Mouse (Mus musculus) heart, adult 11 months (tissue): ENCODE results near the gene Rab3a.

Experiments
- DNase-seq: peaks from one replicate; pipeline ENCODE4 v3.0.0; 2022

The Rab3a gene

DNA sequence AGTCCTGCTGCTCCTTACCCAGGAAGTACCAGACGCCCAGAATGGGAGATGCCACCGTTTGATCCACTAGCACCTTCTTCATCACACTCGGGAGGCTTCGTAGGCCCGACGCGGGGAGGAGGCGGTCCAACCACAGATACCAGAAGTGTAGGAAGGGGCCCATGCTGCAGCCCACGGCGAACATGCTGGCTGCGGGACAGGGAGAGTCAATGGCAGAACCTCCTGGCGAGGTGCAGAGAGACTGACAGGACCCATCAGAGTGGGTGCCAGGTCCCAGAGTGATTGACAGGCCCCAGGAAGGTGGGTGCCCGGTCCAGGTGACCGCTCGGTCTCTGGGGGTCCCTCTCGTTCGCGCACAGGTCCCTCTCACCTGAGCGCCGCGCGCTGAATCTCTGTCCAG, 5.9 kb downstream of the Rab3a start:
- no peak for DNase-seq

DNA sequence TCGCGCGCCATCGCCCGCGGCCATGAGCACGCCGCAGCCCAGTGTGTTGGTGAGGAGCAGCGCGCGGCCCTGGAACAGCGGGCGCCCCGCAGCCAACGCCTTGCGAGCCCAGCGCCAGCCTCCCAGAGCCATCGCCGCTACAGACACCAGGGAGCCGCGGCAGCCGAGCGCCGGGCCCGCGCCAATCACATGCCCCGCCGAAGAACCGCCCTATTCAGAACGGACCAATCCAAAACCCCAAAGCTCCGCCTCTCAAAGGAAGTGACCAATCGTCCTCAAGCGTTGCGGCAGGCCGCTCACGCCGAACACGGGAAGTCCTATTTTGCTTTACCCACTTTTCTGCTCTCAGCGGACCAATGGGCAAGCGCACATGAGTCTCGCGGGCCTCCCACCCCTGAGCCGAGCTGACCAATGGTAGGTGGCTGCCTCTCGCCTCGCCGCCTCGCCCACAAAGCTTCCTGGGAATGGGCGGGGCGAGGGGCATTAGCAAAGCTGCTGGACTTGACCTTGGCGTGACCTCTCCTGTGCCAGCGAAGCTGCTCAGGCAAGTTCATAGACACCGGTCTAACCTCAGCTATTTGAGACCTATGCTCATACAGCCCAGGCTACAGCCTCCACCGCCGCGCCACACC, 6.4 kb downstream of the Rab3a start, which contains the start of gene Mpv17l2:
Gene Mpv17l2 (minus strand): TSS at position 172 of the 632 bp plus-strand sequence.
- DNase-seq = peak; percentile 100

DNA sequence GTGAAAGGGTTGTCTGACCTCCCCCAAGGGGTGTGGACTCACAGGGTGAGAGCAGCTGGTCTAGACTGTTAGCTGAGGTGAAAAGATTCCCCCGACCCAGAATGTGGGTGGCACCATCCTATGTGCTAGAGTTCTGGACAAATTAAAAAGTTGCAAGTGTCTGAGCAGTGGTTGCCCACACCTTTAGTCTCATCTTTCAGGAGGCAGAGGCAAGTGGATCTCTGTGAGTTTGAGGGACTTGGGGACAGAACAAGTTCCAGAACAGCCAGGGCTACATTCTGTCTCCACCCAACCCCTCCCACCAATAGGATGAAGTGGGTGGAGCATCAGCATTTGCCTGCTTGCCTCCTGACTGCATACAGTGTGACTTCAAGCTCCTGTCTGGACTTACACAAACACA, 7.6 kb downstream of the Rab3a start:
- no peak for DNase-seq

DNA sequence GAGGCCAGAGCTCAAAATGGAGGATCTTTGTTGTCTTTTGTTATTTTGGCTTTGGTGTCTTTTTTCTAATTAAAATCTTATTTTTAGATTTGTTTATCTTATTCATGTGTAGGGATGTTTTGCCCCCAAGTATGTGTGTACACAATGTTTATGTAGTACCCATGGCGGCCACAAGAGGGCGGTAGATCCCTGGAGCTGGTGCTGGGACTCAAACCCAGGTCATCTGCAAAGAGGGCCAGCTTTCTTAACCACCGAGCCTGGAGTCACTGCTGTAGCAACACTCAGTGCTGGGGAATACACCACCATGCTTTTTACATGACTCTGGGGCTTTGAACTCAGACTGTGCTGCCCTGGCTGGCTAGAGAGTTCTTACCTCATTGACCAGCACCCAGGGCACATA, 8.9 kb downstream of the Rab3a start:
- no peak for DNase-seq

DNA sequence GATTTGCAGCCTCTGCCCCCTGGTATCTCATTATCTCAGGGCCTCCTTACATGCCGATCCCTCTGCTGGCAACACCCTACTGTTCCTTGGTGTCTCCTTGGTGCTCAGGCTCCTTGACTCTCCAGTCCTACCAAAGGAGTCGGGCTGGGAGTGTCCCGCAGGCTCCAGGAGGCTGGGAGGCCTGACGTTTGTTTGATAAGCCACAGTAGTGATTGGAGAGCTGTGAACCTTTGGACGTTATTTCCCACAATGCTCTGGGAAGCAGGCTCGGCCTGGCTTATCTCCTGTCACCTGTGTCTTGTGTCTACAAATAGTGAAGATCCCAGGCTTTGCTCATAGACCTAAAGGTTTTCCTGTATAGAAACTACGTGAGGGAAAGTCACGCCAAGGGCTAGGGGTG, 9.5 kb downstream of the Rab3a start:
- DNase-seq = no peak

DNA sequence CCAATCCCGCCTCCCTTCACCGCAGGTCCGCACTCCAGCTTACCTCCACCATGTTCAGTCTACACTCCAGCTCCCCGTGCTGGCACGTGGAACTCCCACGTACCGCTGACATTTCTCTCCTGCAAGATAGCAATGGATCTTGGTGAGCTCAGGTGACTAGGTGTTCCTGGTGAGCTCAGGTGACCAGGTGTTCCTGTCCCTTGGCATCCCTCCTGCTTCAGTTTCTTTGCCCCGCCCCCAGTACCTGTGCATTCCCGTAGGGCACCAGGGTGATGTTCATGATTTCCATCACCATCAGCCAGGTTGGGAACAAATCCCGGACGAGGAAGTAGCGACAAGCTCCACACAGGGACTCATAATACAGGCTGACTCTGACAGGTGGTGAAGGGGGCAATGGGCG, 10.2 kb downstream of the Rab3a start:
- no peak for DNase-seq

DNA sequence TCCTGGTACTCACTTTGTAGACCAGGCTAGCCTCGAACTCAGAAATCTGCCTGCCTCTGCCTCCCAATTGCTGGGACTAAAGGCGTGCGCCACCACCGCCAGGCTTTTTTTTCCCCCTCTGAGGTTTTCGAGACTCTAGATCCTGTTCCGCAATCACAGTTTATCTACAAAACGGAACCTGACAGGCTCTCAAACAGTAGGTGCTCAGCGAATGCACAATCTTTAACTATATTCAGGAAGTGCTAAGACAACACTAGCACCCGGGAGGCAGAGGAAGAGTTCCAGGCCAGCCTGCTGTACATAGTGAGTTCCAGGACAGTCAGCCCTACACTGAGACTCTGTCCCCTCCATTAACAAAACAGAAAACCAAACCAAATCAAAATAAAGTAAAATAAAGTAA, 10.8 kb downstream of the Rab3a start:
- no peak for DNase-seq

DNA sequence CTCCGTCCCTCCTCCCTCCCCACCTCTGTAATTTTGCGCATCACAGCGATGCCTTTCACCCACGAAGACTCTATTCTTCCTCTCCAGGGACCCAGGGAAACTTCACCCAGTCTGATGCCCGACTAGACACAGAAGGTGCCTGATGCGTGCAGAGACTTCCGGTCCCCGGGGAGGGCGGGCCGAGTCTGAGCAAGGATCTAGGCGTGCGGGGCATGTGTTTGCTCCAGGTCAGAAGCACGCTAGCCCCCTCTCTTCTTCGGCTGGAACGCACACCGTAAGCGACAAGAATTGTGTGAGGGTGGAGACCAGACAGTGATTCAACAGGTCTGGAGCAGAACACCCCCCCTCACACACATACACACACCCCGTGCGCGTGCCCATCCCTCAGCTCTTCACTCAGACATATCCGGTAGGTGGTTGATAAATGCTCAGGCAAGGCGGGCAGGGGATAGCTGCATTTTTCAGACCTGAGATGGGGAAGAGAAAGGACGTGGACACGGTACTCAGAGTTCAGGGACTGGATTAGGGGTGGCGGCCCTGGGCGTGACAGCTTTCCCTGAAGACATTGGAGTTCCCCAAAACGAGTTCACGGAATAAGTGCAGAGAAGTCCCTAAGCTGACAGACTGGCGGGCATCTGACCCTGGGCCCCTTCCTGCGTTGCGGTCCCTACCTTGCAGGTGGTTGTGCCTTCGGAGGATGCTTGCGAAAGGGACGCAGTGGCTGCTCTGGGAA, 11.5 kb downstream of the Rab3a start:
- no peak for DNase-seq

DNA sequence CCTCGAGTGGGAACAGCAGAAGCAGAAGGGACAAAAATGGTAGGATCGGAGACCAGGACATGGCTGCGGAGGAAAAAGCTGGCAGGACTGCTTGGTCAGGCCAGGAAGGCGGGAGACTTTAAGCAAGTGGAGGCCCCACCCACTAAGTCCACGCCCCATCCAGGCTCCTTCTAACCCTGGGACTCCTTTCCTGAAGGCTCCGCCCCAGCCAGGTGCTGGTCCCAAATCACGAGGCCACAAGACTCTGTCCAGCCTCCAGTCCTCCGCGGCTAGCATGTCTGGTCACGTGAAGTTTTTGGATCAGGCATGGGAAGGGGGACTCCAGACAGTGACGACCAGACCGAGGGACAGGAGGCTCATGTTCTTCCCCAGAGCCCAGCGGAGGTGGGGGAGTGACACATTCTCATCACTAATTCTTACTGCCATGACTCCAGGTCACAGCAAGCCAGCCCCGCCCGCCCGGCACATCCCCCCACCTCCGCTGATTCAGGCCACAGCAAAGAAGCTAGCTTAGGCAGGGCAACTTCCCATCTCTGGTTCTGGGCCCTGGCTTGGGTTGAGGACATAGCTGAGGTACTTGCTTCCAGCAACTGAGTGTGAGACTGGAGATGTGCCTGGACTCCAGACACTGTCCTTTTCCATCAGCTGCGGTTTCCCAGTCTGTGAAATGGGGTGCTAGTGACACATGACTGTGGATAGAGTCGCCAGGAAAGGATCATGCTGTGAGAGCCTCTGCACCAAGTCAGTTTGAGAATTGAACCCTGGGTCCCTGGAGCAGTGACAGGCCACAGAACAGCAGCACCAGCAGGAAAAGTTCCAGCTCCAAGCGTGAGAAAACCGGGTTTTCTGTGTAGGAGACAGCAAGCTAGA, 12.3 kb downstream of the Rab3a start:
- DNase-seq = peak; percentile 99

DNA sequence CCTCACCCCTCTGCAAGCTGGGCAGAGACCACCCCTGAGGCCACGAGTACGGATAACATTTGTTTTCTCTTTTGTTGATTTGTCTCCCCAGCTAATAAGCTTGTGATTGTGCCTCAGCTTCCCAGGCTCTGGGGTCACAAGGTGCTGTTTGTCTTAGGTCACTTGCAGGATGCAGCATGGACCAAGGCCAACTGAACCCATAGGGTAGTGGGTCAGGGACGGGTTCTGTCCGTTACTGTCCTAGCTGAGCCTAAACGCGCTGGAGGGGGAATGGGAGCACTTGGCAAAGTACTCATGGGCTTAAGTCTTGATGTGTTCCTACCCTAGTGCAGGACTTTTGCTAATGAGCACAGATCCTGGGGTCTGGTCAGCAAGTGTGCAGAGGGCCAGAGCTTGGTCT, 13.0 kb downstream of the Rab3a start:
- DNase-seq = no peak

DNA sequence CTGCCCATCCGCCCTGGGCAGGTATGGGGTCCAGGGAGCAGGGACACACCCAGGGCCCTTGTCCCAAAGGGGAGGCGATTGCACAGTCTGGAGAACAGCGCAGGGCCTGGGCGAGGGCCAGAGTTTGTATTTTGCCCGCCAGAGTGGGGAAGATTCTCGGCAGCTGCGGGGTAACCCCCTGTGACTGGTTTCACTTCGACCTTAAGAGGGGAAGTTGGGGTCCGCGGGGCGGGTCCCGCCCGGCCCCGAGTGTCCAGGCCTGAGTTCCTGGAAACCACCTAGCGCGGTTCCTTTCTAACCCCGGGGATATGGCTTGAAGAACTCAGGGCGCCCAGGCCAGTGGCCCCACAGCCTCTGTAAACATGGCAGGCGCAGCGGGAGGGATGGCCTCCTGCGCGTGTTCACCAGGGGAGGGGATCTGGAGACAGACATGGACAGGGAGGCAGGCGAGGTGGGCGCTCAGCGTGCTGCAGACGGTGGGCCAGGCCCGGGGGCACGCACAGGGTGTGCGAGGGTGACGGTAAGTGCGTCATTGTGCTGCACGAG, 13.8 kb downstream of the Rab3a start:
- peak; percentile 98 for DNase-seq

DNA sequence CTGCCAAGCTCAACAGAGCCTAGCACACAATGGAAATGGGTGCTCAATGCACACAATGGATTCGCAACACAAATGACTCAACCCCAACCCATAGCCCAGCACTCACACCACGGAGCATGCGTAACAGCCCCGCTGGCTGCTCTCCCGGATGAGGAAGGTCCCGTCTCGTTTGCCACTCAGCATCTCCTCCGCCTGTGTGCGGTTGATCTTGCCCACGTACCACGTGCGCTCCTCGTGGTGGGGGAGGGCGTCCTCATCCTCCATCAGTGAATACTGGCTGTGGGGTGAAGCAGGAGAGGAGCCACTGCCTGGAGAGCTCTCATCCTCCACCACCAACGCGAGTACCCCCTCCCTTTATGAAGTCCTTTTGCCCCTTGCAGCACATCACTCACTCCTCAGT, 14.5 kb downstream of the Rab3a start:
- peak; percentile 97 for DNase-seq

DNA sequence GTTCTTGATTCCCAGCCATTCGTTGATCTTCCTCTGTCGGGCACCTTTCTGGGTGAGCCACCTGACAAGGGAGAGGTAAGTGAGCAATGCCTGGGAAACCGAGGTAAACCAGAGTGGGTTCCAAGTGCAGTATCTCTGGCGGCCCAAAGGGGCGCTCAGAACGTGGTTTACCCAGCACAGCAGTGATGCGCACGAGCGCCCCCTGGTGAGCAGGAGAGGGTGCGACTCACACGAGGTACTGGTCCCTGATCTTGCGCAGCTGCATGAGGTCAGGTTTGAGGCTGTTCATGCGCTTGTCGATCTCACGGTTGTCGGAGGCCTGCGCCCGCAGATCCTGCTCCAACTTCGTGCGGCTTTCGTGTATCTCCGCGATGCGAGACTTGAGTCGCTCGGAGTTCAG, 14.9 kb downstream of the Rab3a start:
- peak; percentile 99 for DNase-seq

DNA sequence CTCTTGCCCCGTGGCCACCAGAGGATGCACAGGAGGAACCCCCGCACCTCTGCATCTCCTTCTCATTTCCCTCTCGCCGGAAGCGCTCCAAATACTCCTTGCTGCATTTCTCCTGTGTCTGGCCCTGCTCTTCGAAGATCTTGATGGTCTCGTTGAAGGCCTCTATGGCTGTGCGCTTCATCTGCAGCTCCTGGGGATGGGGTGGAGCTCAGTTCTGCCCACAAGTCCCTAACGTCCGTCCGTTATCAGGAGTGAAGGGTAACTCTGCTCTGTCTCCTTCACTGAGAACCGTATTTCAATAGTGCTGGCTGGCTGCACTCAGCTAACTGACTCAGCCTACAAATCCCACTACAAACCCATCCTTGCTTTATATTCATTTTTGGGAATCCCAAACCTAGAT, 15.4 kb downstream of the Rab3a start:
- DNase-seq = no peak

DNA sequence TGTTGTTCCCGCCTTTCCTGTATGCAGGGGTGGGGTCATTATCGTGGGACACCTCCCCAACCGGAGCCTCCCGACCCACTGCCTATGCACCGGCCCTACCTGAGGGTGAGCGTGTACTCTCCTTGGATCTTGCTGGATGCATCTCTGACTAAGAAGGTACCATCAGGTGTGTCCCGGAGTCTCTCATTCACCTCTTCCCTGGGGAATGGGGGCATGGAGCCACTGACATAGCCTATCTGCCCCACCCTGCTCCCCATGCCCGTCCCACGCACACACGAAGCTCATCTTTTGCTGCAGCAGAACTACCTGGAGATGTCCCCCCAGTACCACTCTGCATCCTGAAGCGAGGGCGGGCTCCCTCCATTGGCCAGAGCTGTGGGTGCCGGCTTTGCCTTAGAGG, 16.3 kb downstream of the Rab3a start:
- DNase-seq = no peak

DNA sequence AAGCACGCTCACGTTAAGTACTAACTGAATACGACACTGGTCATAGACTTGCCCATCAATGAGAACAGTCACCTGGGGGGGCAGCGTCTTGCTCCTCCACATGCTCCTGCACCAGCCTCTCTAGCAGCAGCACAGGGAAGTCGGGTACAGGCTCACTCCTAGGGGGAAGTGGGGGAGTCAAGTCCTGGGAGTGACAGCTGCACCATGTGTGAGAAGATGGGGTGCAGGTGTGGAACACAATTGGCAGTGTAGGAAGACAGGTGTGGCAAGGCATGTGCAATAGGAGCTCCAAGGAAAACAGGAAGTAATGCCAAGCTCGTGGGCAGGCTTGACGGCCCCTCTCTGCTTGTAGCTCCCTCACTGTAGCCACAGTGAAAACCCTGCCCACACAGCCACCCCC, 16.7 kb downstream of the Rab3a start:
- no peak for DNase-seq

DNA sequence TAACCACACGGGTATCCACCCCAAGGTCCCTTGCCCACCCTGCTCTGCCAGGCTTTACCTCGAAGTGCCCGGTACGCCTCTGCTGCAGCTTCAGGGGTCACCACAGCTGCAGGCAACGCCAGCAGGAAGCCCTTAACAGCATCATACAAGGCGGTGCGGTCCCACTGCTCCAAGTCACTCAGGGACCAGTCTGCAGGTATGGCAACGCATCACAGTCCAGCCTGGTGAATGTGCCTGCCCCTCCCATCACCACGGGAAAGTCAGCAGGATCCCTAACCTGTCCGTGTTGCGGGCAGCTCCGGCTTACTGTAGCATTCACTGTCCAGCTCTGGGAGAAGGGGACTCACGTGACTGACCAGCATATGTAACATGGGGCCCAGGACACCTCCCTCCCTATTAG, 17.6 kb downstream of the Rab3a start:
- no peak for DNase-seq

DNA sequence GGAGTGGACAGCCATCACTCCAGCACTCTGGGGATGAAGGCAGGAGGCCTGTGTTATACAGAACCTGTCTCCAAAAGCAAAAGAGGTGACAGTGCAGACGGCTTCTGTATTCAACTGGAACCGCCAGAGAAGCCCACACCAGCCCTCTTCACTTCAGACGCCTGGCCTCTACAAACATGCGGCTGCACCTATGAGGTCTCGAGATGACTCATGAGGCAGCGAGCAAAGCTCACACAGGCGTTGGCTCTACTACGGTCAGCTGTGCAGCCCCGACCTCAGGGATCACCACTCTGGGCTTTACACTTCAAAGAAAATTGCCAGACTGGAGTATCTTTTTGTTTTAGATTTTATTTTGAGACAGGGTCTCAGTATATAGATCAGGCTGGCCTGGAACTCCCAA, 18.4 kb downstream of the Rab3a start:
- DNase-seq = no peak

DNA sequence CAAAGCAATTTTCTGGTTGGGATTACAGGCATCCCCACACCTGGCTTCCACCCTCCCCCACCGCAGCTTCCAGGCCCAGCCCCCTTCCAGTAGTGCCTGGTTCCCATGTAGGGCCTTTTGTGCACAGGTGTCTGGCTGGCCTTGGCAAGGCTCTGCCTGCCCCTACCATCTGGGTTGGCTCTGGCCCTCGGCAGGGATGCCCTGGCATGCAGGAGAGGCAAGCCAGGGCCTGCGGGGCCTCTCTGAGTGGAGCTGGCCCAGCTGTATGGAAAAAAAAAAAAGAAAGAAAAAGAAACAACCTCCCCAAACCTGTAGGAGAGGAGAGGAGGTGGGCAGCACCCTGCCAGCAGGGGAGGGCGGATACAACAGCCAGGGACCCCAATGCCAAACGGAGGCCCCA, 18.9 kb downstream of the Rab3a start:
- peak; percentile 96 for DNase-seq

DNA sequence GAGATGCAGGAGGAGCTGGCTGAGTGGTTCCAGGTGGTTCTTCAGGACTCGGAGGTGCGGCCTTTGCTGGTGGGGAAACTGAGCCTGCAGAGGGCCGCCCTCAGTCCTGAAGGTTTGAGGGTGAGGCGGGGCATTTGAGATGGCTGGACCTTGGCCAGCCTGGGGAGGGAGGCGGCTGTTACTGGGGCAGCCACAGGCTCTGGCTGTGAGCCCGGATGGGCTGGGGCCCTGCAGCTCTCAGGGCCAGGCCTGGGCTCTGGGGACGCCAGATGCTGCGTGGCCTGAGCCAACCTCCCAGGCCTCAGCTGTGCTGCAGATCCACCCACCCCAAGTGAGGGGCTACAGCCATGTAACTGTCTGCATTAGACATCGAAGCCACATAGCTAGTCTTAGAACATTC, 19.4 kb downstream of the Rab3a start:
- DNase-seq = peak; percentile 99

DNA sequence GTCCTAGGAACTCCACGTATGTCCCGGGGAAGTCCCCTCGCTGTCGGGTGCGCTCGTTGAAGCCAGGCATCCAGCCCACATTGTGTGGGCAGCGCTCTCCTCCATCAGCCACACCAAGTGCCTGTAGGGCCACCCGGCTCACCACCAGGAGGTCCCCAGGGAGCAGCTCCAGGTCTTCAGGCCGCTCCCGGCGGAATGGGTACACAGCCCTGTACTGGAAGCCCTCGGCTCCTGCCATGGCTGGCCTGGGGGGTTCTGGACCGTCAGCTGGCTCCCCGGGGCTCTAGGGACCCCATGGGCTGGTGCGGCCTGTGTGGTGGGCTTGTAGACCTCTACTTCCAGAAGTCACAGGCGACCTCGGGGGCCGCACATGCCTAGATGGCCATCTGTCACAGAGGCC, 20.3 kb downstream of the Rab3a start:
- DNase-seq = peak; percentile 97

DNA sequence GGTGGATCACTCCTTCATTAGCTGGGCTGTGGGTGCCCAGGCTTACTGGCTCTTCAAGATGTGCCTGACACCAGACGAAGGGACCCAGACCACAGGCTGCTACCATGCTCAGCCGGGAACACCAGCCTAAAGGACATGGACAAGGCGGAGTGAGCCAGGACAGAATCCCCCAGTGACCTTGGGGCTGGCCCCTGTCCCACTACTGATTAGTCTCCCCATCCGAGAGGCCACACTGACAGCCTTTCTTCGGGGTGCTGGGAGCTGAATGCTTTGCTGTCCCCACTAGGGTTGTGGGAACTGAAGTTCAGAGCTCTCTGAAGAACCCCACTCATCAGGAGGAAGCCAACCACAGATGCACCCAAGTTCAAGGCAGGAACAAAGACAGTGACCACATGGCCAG, 20.7 kb downstream of the Rab3a start:
- peak; percentile 98 for DNase-seq

DNA sequence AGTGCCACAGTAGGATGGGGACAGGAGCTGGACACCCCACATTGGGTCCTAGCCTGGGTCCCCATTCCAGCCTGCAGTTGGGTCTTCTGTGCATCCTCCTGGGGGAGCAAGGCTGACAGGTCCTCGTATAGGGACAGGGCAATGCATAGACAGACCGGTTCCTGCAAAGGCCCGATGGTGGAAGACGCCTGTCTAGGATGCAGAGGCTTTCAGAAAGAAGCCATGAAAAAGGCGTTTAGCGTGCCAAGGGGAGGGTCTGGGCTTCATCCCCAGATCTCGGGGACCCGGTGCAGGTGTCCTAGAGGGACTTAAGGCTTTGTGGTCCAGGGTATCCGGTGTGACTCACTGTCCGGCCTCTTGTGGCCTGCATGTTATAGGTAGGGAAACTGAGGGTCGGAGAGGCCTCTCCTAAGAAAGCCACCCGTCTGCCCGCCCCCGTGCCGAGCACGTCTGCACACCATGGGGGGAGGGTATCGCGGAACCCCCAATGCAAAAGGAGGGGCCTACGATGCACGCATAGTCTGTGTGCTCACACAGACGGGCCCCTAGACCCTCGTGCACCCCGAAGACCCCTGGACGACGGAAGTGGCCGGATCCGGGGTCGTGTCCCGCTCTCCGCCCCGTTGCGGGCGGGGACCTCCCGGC, 21.5 kb downstream of the Rab3a start:
- DNase-seq = peak; percentile 96
